Mouse (Mus musculus) ES-CJ7 (cell line): ENCODE results near the gene Rapgef4.
"Not testable (repeated sequence)": the region's sequence is repeated elsewhere in the genome, so short reads cannot be mapped to it uniquely, and the experiment has no call there.

Experiments used
- DNase-seq: peaks from one replicate; pipeline ENCODE4 v3.0.0; 2011; ENCODE audit warnings: low read depth, low spot score

The Rapgef4 gene

GRCm38 (mm10) chr2:72117138-72118011 is 136.3 kb downstream of the Rapgef4 start:
- DNase-seq, result no peak

DNA sequence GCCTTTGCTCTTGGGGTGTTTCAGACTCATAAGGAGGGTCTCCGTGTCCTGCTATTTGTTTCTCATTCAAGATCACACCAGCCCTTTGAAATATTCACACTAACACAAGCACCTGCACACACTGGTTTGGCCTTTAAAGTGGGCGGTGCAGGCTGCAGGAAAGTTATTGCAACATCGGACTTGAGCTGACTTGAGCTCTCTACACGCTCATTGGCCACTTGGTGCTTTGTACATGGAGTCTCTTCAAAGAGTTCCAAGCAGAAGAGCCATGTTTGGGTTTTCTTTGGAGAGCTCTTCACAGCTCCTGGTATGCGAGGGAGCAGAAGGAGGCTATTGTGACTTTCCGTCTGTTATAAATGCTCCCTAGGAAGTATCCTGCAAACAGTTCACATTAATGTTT is 139.2 kb downstream of the Rapgef4 start:
- DNase-seq, result no peak

DNA sequence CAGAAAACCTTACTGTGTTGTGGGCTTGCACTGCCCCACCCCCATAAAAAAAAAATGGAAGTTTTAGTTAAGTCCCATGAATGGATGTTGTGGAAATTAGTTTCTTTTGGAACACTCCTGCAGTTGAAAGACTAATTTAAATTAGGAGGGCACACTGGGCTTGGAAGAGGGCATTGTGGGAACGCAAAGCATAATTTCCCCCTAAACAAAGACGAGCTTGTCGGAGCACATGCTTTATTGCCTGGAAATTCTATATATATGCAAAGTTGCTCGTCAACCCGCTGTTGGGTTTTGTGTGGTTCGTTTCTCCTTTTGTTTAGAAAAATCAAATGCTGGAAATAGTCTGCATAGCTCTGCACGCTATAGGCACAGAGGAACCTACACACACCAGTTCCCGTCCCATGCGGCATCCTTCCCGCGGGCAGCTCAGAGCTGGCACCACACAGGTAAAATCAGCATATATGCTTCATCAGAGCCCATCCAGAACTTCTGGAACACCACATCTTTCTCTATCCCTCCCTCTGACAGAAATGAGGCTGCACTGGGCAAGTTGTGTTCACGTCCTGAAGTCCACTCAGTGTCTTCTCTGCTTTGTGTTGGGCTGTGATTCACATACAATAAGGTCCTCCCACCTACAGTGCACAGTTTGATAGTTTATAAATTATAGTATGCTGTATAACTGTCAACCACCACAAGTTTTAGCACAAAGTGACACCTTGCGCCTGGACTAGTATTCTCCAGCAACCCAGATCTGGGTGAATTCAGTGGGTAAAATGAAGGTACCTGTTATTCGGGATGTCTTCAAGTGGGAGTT is 141.6 kb downstream of the Rapgef4 start:
- no peak for DNase-seq

DNA sequence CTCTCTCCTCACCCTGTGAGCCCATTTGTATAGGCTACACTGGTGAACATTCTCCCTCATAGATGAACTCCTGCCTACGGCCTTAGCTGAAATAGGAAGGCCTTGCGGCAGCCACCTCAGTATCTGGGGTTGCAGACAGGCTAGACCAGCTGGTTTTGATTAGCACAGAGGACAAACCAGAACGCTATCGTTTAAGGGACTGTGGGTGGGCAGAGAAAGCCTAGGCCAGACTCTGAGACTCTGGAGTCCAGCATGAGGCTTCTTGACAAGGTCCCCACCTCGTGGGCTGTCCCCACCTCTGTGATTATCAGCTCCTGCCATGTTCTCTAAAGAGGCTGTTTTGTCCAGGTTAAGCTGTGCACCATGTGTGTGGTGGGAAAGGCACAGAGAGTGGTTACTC is 142.8 kb downstream of the Rapgef4 start:
- DNase-seq, result no peak

- DNase-seq, result no peak
Measured at GRCm38 (mm10) chr2:72125786-72126185, 144.7 kb downstream of the Rapgef4 start.

GRCm38 (mm10) chr2:72126411-72126810 is 145.4 kb downstream of the Rapgef4 start:
- DNase-seq, result no peak

DNA sequence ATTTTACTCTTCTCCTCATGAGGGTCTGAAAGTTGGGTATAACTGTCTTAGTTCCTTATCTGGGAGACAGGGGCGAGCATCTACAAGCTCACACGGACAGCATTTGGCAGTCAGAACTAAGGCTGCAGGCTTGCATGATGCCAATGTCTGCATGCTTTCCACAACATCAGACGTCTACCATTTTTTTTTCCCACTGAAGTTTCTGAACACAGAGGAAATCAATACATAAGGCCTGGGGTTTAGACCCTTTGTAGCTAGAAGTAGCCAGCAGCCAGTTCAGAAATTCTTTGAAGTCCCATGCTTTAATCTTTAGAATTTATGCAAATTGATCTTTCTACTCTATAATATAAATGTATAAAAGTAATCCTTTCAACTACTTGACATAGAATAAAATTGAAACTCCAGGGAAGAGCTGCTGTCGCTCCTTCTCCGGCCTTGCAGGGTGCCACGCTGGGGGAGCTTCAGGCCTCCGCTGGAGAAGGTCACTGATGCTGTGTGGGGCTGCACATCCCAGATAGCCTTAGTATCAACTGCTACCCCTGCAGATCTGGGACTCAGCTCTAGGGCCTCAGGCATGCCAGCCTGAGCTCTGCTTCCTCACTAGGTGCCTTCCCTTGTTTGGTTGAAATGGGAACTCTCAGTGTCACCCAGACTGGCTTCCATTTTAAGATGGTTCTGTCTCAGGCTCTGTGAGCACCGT is 148.7 kb downstream of the Rapgef4 start:
- DNase-seq, result no peak

DNA sequence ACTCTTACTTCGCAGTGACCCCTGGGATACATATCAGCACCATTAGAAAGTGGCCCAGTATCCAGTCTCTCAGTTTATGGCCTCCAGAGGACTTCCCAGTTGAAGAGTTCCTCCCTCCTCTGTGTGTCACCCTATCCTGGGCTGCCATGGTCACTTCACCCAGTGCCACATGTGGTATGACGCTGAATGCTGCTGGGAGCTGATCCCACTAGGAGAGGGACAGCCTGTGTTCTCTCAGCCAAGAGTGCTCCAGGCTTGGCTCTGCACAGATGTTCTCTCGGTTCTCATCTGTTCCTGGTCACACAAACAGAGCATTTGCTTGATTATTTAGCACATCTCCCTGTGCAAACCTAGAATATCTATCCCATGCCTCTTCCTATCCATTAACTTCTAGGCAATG is 151.2 kb downstream of the Rapgef4 start:
- no peak for DNase-seq

DNA sequence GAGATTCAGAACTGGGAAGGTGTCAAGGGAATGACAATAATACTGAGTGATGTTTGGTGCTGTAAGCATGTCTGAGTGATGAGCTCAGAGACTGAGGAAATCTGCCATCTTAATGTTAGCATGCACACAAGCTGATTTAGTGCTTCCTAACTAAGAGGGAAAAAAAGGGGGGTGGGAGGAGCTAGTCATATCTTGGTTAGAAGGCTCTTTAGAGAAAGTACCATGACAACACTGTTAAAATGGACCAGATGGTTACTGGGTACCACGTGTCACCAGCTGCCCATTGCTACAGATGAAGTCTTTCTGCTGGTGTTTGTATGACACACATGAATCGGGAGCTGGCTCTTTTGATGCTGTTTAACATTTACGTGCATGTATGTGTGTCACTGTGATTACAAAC is 155.0 kb downstream of the Rapgef4 start:
- no peak for DNase-seq

DNA sequence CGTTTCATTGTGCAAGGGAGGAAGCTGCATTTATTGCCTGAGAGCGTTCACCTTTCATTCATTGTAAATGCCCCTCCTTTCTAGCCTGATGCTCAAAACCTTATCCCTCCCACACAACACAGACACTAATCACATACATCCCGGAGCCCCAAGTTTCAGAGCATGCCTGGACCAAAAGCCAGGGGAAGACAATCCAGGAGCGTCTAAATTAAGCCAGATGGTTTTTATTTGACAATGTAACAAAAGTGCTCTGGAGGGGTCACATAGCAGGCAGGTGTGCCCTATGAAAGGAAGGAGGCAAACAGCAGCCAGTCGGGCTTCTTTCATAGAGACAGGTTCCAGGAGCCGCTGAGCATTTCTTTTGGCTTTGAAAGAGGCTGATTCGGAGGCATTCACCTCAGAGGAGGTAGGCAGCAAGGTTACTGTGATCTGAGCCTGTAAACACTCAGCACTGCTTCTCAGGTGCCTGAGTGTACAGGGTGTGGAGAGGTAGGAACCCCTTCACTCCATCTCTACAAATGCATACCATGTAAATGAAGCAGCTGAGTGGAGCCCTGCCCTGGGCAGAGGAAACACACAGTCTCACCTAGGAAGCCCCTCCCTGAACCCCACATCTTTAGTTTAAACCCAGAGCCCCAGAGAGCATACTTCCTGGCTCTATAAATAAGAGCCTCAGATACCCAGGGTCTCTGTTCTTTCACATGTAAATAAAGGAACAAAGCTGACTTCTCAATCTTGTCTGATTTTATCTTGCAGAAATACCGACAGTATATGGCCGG is 155.6 kb downstream of the Rapgef4 start:
- peak; percentile 38 for DNase-seq

DNA sequence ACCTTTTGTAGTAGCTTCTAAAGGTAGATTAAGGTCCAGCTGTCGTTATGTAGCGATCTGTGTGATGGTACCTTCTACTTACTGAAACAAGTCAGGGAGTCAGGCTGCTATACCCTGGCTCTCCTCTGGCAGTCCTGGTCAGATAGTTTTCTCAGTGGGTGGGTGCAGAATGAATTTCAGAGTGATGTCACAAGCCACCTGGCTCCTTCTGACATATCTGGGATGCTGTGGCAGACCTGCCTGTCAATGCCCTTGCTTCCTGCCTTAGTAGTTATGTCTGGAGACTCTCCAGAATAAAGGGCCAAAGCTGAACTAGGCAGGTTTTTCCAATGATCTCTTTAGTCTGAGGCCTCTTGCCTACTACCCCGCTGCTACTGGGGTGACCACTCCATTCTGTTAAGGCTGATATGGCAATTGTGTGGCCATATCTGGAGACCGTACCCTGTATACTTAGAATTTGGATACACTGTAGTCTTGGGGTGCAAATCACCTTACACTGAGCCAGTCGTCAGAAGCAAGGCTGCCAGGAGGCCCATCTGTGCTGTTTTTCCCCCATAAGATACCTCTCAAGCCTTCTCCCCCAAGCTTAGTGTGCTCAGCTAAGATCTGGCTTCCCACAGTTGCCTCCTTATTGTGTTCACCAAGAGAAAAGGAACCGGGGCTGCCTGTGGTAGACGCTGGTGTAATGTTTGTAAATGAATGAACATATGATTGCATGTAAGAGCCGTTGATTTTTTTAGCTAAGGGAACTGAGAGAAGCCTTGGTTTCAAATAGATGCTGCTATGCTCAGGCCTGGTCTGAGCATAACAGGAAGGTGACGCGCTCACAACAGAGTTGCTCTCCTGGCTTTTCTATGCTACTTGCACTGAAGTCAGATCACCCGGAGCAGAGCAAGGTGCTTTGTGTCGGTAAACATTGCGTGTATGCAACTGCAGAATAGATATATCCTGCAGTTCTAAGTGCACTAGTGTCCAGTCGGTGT is 159.1 kb downstream of the Rapgef4 start:
- DNase-seq, result no peak

- no peak for DNase-seq
Measured at GRCm38 (mm10) chr2:72141091-72141490, 160.1 kb downstream of the Rapgef4 start.

DNA sequence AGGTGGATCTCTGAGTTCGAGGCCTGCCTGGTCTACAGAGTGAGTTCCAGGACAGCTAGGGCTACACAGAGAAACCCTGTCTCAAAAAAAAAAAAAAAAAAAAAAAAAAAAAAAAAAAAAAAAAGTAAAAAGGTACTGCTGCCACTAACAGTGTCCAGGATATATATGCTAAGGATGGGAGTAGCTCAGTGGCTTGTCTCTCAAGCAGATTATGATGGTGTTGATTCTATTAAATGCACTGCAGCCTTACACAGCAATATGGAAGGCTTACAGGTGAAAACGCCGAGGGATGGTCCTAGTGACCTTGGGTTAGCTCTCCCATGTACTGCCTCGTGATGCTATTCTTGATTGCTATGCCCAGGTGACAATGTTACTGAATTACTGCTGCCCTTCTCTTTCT is 160.7 kb downstream of the Rapgef4 start:
- DNase-seq, result not testable (repeated sequence)

GRCm38 (mm10) chr2:72143413-72143812 is 162.4 kb downstream of the Rapgef4 start:
- DNase-seq, result no peak

DNA sequence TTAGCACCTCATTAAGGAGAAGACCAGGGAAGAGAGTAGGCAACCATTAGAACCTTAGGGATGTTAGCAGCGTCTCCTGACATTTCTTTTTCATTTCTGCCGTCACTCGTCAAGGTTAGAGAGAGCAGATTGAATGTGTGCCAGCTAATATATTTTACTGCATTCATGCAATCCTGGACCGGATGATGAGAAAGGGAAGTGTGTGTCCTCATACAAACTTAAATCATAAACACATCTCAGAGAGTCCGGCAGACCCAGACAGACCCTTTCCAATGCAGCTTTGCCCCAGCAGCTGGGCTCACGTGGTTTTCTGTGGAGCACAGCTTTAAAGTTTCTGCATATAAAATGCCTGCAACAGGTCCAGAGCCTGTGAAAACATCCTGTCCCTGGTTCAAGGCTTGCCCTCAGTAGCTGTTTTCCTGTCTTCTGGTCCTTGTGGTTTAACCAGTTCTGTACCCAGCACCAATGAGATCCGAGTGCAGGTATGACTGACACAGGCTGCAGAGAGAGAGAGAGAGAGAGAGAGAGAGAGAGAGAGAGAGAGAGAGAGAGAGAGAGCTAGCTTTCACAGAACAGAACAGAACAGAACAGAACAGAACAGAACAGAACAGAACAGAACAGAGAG is 163.6 kb downstream of the Rapgef4 start:
- DNase-seq, result no peak

GRCm38 (mm10) chr2:72145281-72145875 is 164.3 kb downstream of the Rapgef4 start:
- DNase-seq, result no peak

- DNase-seq, result no peak
Measured at GRCm38 (mm10) chr2:72146061-72146460, 165.0 kb downstream of the Rapgef4 start.

DNA sequence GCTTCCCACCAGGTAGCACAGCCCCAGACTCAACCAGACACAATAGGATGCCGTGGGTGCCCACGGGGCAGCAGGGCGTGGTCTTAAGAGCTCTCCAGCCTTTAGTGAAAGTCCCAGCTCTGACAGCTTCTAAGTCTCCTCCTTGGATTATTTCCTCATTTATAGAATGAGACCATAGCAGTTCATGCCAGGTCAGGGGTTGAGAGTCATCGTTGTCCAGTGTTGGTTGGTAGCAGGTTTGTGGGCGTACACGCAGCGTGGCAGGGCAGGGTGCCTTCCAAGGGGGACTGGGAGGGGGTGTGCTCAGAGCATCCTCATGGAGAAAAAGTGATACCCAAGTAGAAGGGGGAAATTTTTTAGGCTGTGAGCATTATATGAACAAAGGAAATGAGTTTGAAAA is 166.2 kb downstream of the Rapgef4 start:
- no peak for DNase-seq

GRCm38 (mm10) chr2:72147695-72148094 is 166.7 kb downstream of the Rapgef4 start:
- DNase-seq, result no peak
